Mouse (Mus musculus) brain, adult 2 months (tissue): ENCODE measurements at regions not wholly inside any gene's neighbourhood (a gene's known extent, or its start where the extent isn't known, plus 50 kb on each side); places are given as distances from the start of the nearest gene placed in this dataset.
A peak's percentile ranks its signal among the peaks of the same experiment; 100 is the strongest.

Experiments used
- DNase-seq: peaks from one replicate; pipeline ENCODE4 v3.0.0; 2011; ENCODE audit warnings: low read depth, low spot score

- peak; percentile 81 for DNase-seq
Measured at GRCm38 (mm10) chr2:143305747-143306570, 227.7 kb downstream of the Otor start.

- DNase-seq, result no peak
Measured at GRCm38 (mm10) chr2:143306571-143306925, 228.3 kb downstream of the Otor start.

GRCm38 (mm10) chr2:143325486-143325885 lies 220.5 kb upstream of the Pcsk2 start:
- DNase-seq, result no peak

- DNase-seq, result no peak
Measured at GRCm38 (mm10) chr2:143332071-143332470, 213.9 kb upstream of the Pcsk2 start.

GRCm38 (mm10) chr2:143340364-143340763 lies 205.6 kb upstream of the Pcsk2 start:
- DNase-seq, result no peak

GRCm38 (mm10) chr2:143364193-143364592 lies 181.8 kb upstream of the Pcsk2 start:
- DNase-seq, result peak; percentile 61

GRCm38 (mm10) chr2:143365976-143366375 lies 180.0 kb upstream of the Pcsk2 start:
- no peak for DNase-seq
